Mouse (Mus musculus) frontal cortex, adult (tissue): ENCODE results near the gene Cdkal1.

Experiments used
- ATAC-seq: cut with Nextera tagmentation; 2 replicates; pipeline ENCODE4 v1.9.2; 2017; ENCODE audit warnings: mild to moderate bottlenecking, moderate library complexity, mixed read lengths; ENCODE audit not compliant: low TSS enrichment

The Cdkal1 gene

GRCm38 (mm10) chr13:29580009-29580408 is 275.5 kb downstream of the Cdkal1 start:
- no peak for ATAC-seq

- ATAC-seq: no peak
Measured at GRCm38 (mm10) chr13:29578621-29579020, 276.9 kb downstream of the Cdkal1 start.

- ATAC-seq: no peak
Measured at GRCm38 (mm10) chr13:29574784-29575183, 280.7 kb downstream of the Cdkal1 start.

- no peak for ATAC-seq
Measured at GRCm38 (mm10) chr13:29572477-29572876, 283.0 kb downstream of the Cdkal1 start.

GRCm38 (mm10) chr13:29565710-29566109 is 289.8 kb downstream of the Cdkal1 start:
- peak; percentile 84 for ATAC-seq

- no peak for ATAC-seq
Measured at GRCm38 (mm10) chr13:29559188-29559587, 296.3 kb downstream of the Cdkal1 start.

- peak; percentile 69 for ATAC-seq
Measured at GRCm38 (mm10) chr13:29555160-29555785, 300.2 kb downstream of the Cdkal1 start.

- ATAC-seq: no peak
Measured at GRCm38 (mm10) chr13:29553792-29554191, 301.7 kb downstream of the Cdkal1 start.

GRCm38 (mm10) chr13:29552322-29552870 is 303.1 kb downstream of the Cdkal1 start:
- ATAC-seq: no peak

- ATAC-seq: no peak
Measured at GRCm38 (mm10) chr13:29550886-29551285, 304.6 kb downstream of the Cdkal1 start.

GRCm38 (mm10) chr13:29550203-29550602 is 305.3 kb downstream of the Cdkal1 start:
- peak; percentile 66 for ATAC-seq

- ATAC-seq: no peak
Measured at GRCm38 (mm10) chr13:29549761-29550160, 305.7 kb downstream of the Cdkal1 start.

- no peak for ATAC-seq
Measured at GRCm38 (mm10) chr13:29537906-29538305, 317.6 kb downstream of the Cdkal1 start.

- no peak for ATAC-seq
Measured at GRCm38 (mm10) chr13:29533586-29533985, 321.9 kb downstream of the Cdkal1 start.

GRCm38 (mm10) chr13:29528344-29528743 is 327.1 kb downstream of the Cdkal1 start:
- no peak for ATAC-seq

GRCm38 (mm10) chr13:29521321-29521720 is 334.2 kb downstream of the Cdkal1 start:
- peak; percentile 93 for ATAC-seq

GRCm38 (mm10) chr13:29514071-29514470 is 341.4 kb downstream of the Cdkal1 start:
- no peak for ATAC-seq

GRCm38 (mm10) chr13:29504861-29505568 is 350.5 kb downstream of the Cdkal1 start:
- no peak for ATAC-seq

- peak; percentile 86 for ATAC-seq
Measured at GRCm38 (mm10) chr13:29503147-29504044, 352.1 kb downstream of the Cdkal1 start.

- peak; percentile 25; the same call in 1 of the 2 replicates for ATAC-seq
Measured at GRCm38 (mm10) chr13:29502481-29503146, 352.9 kb downstream of the Cdkal1 start.

- ATAC-seq: no peak
Measured at GRCm38 (mm10) chr13:29501173-29501572, 354.3 kb downstream of the Cdkal1 start.
